Mouse (Mus musculus): ENCODE measurements around the gene Srrd. TPM values are rescaled to one million over a fixed set of nuclear protein-coding genes. Genes with fewer than 3 reads are reported as not detected.

Gene Srrd
- total and polyA plus RNA-seq, 3 experiments: 36.5 to 49.3 TPM; not detected in 1

- TF ChIP-seq CTCF (IDR thresholded peaks at IDR 0.05 in 2 of 3, conservative IDR thresholded peaks at IDR 0.05 in 1 of 3; ENCODE audit: control insufficient read depth in 1 of 3, insufficient read depth in 1 of 3, low read depth in 2 of 3, low read length in 3 of 3, poor library complexity in 1 of 3, severe bottlenecking in 1 of 3) (no peak), ZMIZ1 (IDR thresholded peaks at IDR 0.05; ENCODE audit: low read depth, low read length) (no peak), TCF12 (IDR thresholded peaks at IDR 0.05; ENCODE audit: low read depth, low read length) (no peak), ZKSCAN1 (IDR thresholded peaks at IDR 0.05; ENCODE audit: low read depth, low read length) (no peak), MEF2A (IDR thresholded peaks at IDR 0.05; ENCODE audit: extremely low read depth, insufficient replicate concordance, low read depth, low read length, poor library complexity, severe bottlenecking) (no peak), ELF1 (IDR thresholded peaks at IDR 0.05; ENCODE audit: low read depth, low read length) (no peak), HCFC1 (IDR thresholded peaks at IDR 0.05; ENCODE audit: low read depth, low read length) (no peak), E2F4 (IDR thresholded peaks at IDR 0.05; ENCODE audit: borderline replicate concordance, low read depth, low read length) (no peak), MAX (IDR thresholded peaks at IDR 0.05; ENCODE audit: low read length) (no peak), GATA1 (IDR thresholded peaks at IDR 0.05; ENCODE audit: low read depth, low read length) (no peak)
- peaks cover 18% of the 10 kb centered on the region for H3K79me2 ChIP-seq (ENCODE audit: control insufficient read depth, insufficient read depth, low read length, poor library complexity)
- no peaks in the 10 kb centered on the region for H3K9me3 ChIP-seq (replicated peaks; ENCODE audit: insufficient read depth, low read length)
- peaks cover 0 to 17% of the 10 kb centered on the region in 2 experiments; a peak in 2 of 4 replicates for H3K4me1 ChIP-seq (ENCODE audit: control insufficient read depth in 1 of 2, insufficient read depth in 2 of 2, low read length in 2 of 2)
- no peak overlapping the region for H3K27ac ChIP-seq (ENCODE audit: control insufficient read depth, low read depth, low read length)
- peaks cover 0 to 13% of the 10 kb centered on the region in 2 experiments; a peak in 2 of 4 replicates for H3K36me3 ChIP-seq (ENCODE audit: control insufficient read depth in 1 of 2, insufficient read depth in 2 of 2, low read length in 2 of 2)
- no peak overlapping the region for H3K9ac ChIP-seq (ENCODE audit: control insufficient read depth, low read depth, low read length, poor library complexity, severe bottlenecking)
- no peak for DNase-seq (ENCODE audit: low read depth, low spot score)
- H3K27me3 ChIP-seq (ENCODE audit: control insufficient read depth in 1 of 2, insufficient read depth in 2 of 2, low read length in 2 of 2): no peaks in the 10 kb centered on the region
- no peak overlapping the region for H3K4me3 ChIP-seq (ENCODE audit: control insufficient read depth in 1 of 2, insufficient read depth in 1 of 2, low read depth in 2 of 2, low read length in 2 of 2)
These were observed 19.6 kb downstream of the Srrd start for GRCm38 (mm10) chr5:112323246-112323645.

DNA sequence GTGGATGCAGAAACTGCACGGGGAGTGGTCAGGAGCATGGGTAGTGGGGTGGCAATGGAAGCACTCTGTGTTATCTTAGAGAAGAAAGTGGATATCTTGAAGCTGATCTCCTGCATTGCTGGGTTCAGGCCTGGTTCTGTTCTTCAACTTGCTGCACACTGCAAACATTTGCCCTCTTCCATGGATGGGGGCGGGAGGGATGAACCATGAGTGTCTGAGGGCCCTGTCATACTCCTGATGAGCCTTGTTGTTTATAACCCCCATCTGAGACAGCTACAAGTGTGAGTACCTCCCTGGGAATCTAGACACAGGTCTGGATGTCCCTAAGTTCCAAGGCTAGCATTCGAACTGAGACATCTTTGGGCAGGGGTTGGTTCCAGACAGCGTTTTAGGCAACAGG lies 21.5 kb downstream of the Srrd start:
- peaks cover 0 to 9% of the 10 kb centered on the region in 2 experiments; a peak in 2 of 4 replicates for H3K36me3 ChIP-seq (ENCODE audit: control insufficient read depth in 1 of 2, insufficient read depth in 2 of 2, low read length in 2 of 2)
- H3K27ac ChIP-seq (ENCODE audit: control insufficient read depth, low read depth, low read length): no peak overlapping the region
- H3K9ac ChIP-seq (ENCODE audit: control insufficient read depth, low read depth, low read length, poor library complexity, severe bottlenecking): no peak overlapping the region
- peaks cover 4% of the 10 kb centered on the region for H3K79me2 ChIP-seq (ENCODE audit: control insufficient read depth, insufficient read depth, low read length, poor library complexity)
- H3K4me3 ChIP-seq (ENCODE audit: control insufficient read depth in 1 of 2, insufficient read depth in 1 of 2, low read depth in 2 of 2, low read length in 2 of 2): no peak overlapping the region
- H3K27me3 ChIP-seq (ENCODE audit: control insufficient read depth in 1 of 2, insufficient read depth in 2 of 2, low read length in 2 of 2): no peaks in the 10 kb centered on the region
- TF ChIP-seq MAZ (IDR thresholded peaks at IDR 0.05; ENCODE audit: low read depth, low read length): no peak
- TF ChIP-seq ZNF384 (IDR thresholded peaks at IDR 0.05; ENCODE audit: low read depth, low read length): no peak
- TF ChIP-seq ELF1 (IDR thresholded peaks at IDR 0.05; ENCODE audit: low read depth, low read length): no peak
- TF ChIP-seq HCFC1 (IDR thresholded peaks at IDR 0.05; ENCODE audit: low read depth, low read length): no peak
- no peak for TF ChIP-seq CHD2 (IDR thresholded peaks at IDR 0.05; ENCODE audit: low read length)
- no peak for TF ChIP-seq E2F4 (IDR thresholded peaks at IDR 0.05; ENCODE audit: borderline replicate concordance, low read depth, low read length)
- no peak for TF ChIP-seq POLR2AphosphoS2 (IDR thresholded peaks at IDR 0.05; ENCODE audit: low read length)
- TF ChIP-seq TBP (IDR thresholded peaks at IDR 0.05; ENCODE audit: low read depth, low read length): no peak
- TF ChIP-seq RAD21 (IDR thresholded peaks at IDR 0.05; ENCODE audit: low read depth, low read length): no peak
- TF ChIP-seq UBTF (IDR thresholded peaks at IDR 0.05; ENCODE audit: borderline replicate concordance, insufficient read depth, low read depth, low read length): no peak
- peaks cover 0 to 12% of the 10 kb centered on the region in 2 experiments; a peak in 2 of 4 replicates for H3K4me1 ChIP-seq (ENCODE audit: control insufficient read depth in 1 of 2, insufficient read depth in 2 of 2, low read length in 2 of 2)
- no peak for DNase-seq (ENCODE audit: low read depth, low spot score)
- no peaks in the 10 kb centered on the region for H3K9me3 ChIP-seq (replicated peaks; ENCODE audit: insufficient read depth, low read length)

Measured in MEL (cell line).